Mouse (Mus musculus) bone marrow macrophage, adult 2 months (primary cell): ENCODE measurements around the gene Rxra.

ENCODE experiments used
- CTCF ChIP-seq: IDR thresholded peaks from 2 replicates; pipeline ENCODE4 v1.5.1; 2012; ENCODE audit warnings: low read depth, mild to moderate bottlenecking, low read length, moderate library complexity
- POLR2A ChIP-seq: IDR thresholded peaks from 2 replicates; pipeline ENCODE4 v1.6.1; 2012; ENCODE audit warnings: mild to moderate bottlenecking, low read depth, low read length, borderline replicate concordance

DNA sequence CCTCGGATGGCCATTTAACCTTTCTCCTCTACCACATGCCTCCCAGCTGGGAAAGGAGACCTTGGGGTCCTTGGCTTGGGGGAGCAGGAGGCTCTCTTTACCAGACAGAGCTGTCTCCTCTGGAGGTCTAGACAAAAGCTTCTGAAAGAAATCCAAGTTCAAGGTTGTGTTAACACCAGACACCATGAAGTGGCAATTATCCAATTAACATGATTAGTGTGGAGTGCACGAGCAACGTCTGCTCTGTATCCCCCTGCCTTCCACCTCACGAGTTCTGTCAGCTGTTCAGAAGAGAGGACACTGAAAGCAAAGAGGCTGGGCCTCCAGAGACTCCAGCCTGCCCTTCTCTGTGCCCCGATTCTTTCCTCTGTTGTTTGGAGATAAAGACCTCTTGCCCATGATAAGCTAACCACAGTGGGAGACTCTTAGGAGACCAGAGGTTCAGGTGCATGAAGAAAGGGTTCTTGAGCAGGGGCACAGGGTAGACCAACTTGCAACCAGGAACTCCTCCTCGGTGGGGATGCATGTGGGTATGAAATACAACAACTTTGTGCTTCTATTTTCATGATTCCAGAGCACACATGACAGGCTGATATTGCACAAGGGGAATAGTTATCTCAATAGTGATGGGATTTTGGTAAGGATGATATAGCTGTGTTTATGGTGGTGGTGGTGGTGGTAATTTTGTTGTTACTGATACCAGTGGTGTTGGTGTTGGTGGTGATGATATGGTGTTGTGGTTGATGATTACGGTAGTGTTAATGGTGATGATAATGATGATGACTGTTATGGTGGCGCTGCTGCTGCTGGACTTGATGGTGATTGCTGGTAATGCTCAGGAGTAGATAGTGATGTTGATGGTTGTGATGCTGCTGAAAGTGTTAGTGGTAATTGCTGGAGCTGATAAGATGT, 21.7 kb upstream of the Rxra start:
- no peak for TF ChIP-seq POLR2A
- TF ChIP-seq CTCF: no peak
